Mouse (Mus musculus) forebrain, embryonic 15.5 days (tissue): ENCODE measurements around the gene C1qtnf7. TPM values are rescaled to one million over a fixed set of nuclear protein-coding genes. Genes with fewer than 3 reads are reported as not detected.

Experiments used
- ATAC-seq: fragments of 200-750 bp; cut with Nextera tagmentation; replicated peaks from 2 replicates; pipeline ENCODE4 v1.8.0; 2017; ENCODE audit warnings: mild to moderate bottlenecking, moderate TSS enrichment, moderate library complexity
- H3K27ac ChIP-seq: fragments of 300-500 bp; sonication (generic); replicated peaks from 2 replicates; pipeline ENCODE4 v1.5.1; 2015; ENCODE audit warnings: mild to moderate bottlenecking, inconsistent platforms
- H3K27me3 ChIP-seq: fragments of 300-500 bp; sonication (generic); 2 replicates; pipeline ENCODE4 v1.6.1; 2015; ENCODE audit warnings: inconsistent platforms
- H3K36me3 ChIP-seq: fragments of 300-500 bp; sonication (generic); 2 replicates; pipeline ENCODE4 v1.6.1; 2015; ENCODE audit warnings: mild to moderate bottlenecking, inconsistent platforms
- H3K4me1 ChIP-seq: fragments of 300-500 bp; sonication (generic); 2 replicates; pipeline ENCODE4 v1.6.1; 2015; ENCODE audit warnings: inconsistent platforms
- H3K4me2 ChIP-seq: fragments of 300-500 bp; sonication (generic); replicated peaks from 2 replicates; pipeline ENCODE4 v1.6.1; 2015; ENCODE audit warnings: mild to moderate bottlenecking, inconsistent platforms
- H3K4me3 ChIP-seq: fragments of 300-500 bp; sonication (generic); 2 replicates; pipeline ENCODE4 v1.5.1; 2015; ENCODE audit warnings: mild to moderate bottlenecking, inconsistent platforms
- H3K9ac ChIP-seq: fragments of 300-500 bp; sonication (generic); replicated peaks from 2 replicates; pipeline ENCODE4 v1.6.1; 2015; ENCODE audit warnings: mild to moderate bottlenecking, inconsistent platforms
- H3K9me3 ChIP-seq: fragments of 300-500 bp; sonication (generic); 2 replicates; pipeline ENCODE4 v1.6.1; 2016; ENCODE audit warnings: inconsistent platforms
- WGBS: fragments of 180-500 bp; shearing (Covaris S2); methylation state at CpG from one replicate; pipeline ENCODE4 v1.1.7; 2015; ENCODE audit warnings: mixed read lengths; 5-methylcytosine and 5-hydroxymethylcytosine counted together
- polyA plus RNA-seq: library from polyadenylated mRNA; unstranded; fragments of >200 nt; fragmentation: Nextera tagmentation; extraction: Ambion mirVana; gene quantifications from 2 replicates; pipeline ENCODE4 v1.2.1, GENCODE M21; 2015

The C1qtnf7 gene
- polyA plus RNA-seq, 1 experiment from 2014 or later: 0.89 TPM

- no peak overlapping the region for H3K4me3 ChIP-seq
- H3K9me3 ChIP-seq: no peaks in the 10 kb centered on the region
- peaks cover 7% of the 10 kb centered on the region; the same call in 1 of the 2 replicates for H3K4me1 ChIP-seq
- no peaks in the 10 kb centered on the region for H3K27me3 ChIP-seq
- H3K36me3 ChIP-seq: no peaks in the 10 kb centered on the region
- no peak for ATAC-seq
- H3K27ac ChIP-seq: no peak overlapping the region
- no peak overlapping the region for H3K9ac ChIP-seq
- 78% methylated on average over 11 of the region's 11 CpGs for WGBS
- H3K4me2 ChIP-seq: no peak overlapping the region
Observed at GRCm38 (mm10) chr5:43585406-43586245, 70.3 kb downstream of the C1qtnf7 start.

DNA sequence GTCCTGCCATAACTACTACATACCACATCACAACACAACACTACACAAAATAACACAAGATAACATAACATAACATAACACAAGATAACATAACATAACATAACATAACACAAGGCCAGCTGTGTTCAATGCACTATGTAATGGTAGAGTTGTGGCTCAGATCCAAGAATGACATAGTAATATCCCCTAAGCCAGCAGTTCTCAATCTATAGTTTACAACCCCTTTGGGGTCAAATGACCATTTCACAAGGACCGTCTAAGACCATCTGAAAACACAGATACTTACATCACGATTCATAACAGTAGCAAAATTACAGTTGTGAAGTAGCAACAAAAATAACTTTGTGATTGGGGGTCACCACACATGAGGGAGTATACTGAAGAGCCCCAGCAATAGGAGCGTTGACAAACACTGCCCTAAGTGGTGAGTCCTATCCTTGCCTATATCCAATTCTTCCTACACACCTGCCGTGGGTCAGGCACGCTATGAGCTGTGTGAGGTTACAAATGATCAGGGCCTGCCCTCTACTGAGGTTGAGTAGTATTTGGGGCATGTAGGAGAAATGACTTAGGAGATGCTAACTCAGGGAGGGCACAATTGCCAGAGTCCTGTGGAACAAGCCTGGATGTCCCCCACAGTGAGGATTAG, 73.6 kb downstream of the C1qtnf7 start:
- Histone ChIP-seq H3K27ac (no peak overlapping the region), H3K27me3 (no peaks in the 10 kb centered on the region), H3K4me2 (no peak overlapping the region), H3K9me3 (no peaks in the 10 kb centered on the region), H3K4me1 (peaks cover 7% of the 10 kb centered on the region; the same call in 1 of the 2 replicates), H3K9ac (no peak overlapping the region), H3K4me3 (no peak overlapping the region), H3K36me3 (no peaks in the 10 kb centered on the region)
- ATAC-seq: no peak
- 67% methylated on average over 5 of the region's 5 CpGs for WGBS

GRCm38 (mm10) chr5:43589440-43589830, 74.1 kb downstream of the C1qtnf7 start:
- H3K27ac ChIP-seq: no peak overlapping the region
- no peak overlapping the region for H3K4me2 ChIP-seq
- no peaks in the 10 kb centered on the region for H3K9me3 ChIP-seq
- no peak for ATAC-seq
- H3K36me3 ChIP-seq: no peaks in the 10 kb centered on the region
- WGBS: 16% methylated on average over 2 of the region's 2 CpGs
- no peak overlapping the region for H3K4me3 ChIP-seq
- no peaks in the 10 kb centered on the region for H3K27me3 ChIP-seq
- H3K4me1 ChIP-seq: peaks cover 5% of the 10 kb centered on the region; the same call in 1 of the 2 replicates
- no peak overlapping the region for H3K9ac ChIP-seq

GRCm38 (mm10) chr5:43590311-43590731, 75.0 kb downstream of the C1qtnf7 start:
- Histone ChIP-seq H3K4me2 (no peak overlapping the region), H3K9ac (no peak overlapping the region), H3K36me3 (no peaks in the 10 kb centered on the region), H3K9me3 (no peaks in the 10 kb centered on the region), H3K4me1 (0 out of 2 replicates have a peak, but pooled peaks cover 3% of the 10 kb centered on the region), H3K4me3 (no peak overlapping the region), H3K27ac (no peak overlapping the region), H3K27me3 (no peaks in the 10 kb centered on the region)
- peak; percentile 73 for ATAC-seq
- WGBS: 54% methylated on average over 2 of the region's 2 CpGs

GRCm38 (mm10) chr5:43601601-43602000, 86.3 kb downstream of the C1qtnf7 start:
- H3K4me1 ChIP-seq: no peaks in the 10 kb centered on the region

GRCm38 (mm10) chr5:43602518-43602917, 87.2 kb downstream of the C1qtnf7 start:
- Histone ChIP-seq H3K4me2 (no peak overlapping the region), H3K9ac (no peak overlapping the region), H3K9me3 (no peaks in the 10 kb centered on the region), H3K27ac (no peak overlapping the region), H3K4me3 (no peak overlapping the region), H3K4me1 (no peaks in the 10 kb centered on the region), H3K27me3 (no peaks in the 10 kb centered on the region), H3K36me3 (no peaks in the 10 kb centered on the region)
- ATAC-seq: no peak
- WGBS: 84% methylated on average over 3 of the region's 3 CpGs

More at GRCm38 (mm10) chr5:43601601-43602000, 86.3 kb downstream of the C1qtnf7 start:
- H3K9ac ChIP-seq: no peak overlapping the region
- no peak overlapping the region for H3K4me3 ChIP-seq
- WGBS: 89% methylated on average over 8 of the region's 8 CpGs
- H3K36me3 ChIP-seq: no peaks in the 10 kb centered on the region
- H3K27me3 ChIP-seq: no peaks in the 10 kb centered on the region
- H3K4me2 ChIP-seq: no peak overlapping the region
- ATAC-seq: no peak
- H3K9me3 ChIP-seq: no peaks in the 10 kb centered on the region
- no peak overlapping the region for H3K27ac ChIP-seq

DNA sequence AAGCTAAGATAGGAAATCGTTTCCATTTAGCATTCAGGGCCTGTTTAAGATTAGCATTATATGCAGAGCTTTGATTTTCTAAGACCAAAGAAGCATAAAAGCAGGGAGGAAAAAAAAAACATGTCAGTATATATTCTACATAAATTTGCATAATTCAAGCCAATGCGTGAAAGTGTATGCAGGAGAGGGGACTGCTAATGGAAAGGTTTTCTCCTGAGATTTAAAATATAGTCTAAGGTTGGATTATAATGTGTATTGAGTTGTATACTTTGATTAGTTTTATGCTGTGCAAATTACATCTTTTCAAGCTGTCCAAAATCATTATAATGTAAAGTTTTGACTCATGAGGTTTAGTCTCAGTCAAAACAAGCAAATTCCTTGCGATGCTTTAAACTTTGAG, 88.2 kb downstream of the C1qtnf7 start:
- Histone ChIP-seq H3K4me2 (no peak overlapping the region), H3K9ac (no peak overlapping the region), H3K4me1 (no peaks in the 10 kb centered on the region), H3K27ac (no peak overlapping the region), H3K9me3 (no peaks in the 10 kb centered on the region), H3K36me3 (no peaks in the 10 kb centered on the region), H3K27me3 (no peaks in the 10 kb centered on the region), H3K4me3 (no peak overlapping the region)
- WGBS: 42% methylated on average over 3 of the region's 3 CpGs
- peak; percentile 38; the same call in 1 of the 2 replicates for ATAC-seq

DNA sequence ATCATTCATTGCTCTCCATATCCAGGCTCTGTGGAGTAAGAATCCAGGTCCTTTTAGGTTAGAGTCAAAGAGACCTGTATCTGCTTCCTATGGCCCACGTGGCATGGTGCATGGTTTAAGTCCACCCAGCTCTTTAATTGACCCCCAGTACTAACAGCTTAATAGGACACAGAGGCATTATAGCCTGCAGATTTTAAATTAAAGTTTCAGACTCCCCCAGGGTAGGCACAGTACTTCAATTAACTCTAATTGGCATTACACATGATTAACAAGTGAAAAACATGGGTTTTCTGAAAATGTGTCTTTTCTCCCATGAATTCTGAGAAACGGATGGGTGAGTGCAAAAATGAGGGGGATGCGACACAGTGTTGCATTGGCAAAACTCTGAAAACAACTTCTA, 92.7 kb downstream of the C1qtnf7 start:
- Histone ChIP-seq H3K27ac (no peak overlapping the region), H3K4me2 (no peak overlapping the region), H3K4me1 (0 out of 2 replicates have a peak, but pooled peaks cover 3% of the 10 kb centered on the region), H3K4me3 (no peak overlapping the region), H3K9me3 (no peaks in the 10 kb centered on the region), H3K9ac (no peak overlapping the region), H3K36me3 (no peaks in the 10 kb centered on the region), H3K27me3 (no peaks in the 10 kb centered on the region)
- no peak; the same call in 1 of the 2 replicates for ATAC-seq
- WGBS: 33% methylated on average over 3 of the region's 3 CpGs

- Histone ChIP-seq H3K36me3 (no peaks in the 10 kb centered on the region), H3K27ac (no peak overlapping the region), H3K9me3 (no peaks in the 10 kb centered on the region), H3K27me3 (no peaks in the 10 kb centered on the region), H3K9ac (no peak overlapping the region), H3K4me1 (0 out of 2 replicates have a peak, but pooled peaks cover 3% of the 10 kb centered on the region), H3K4me3 (no peak overlapping the region), H3K4me2 (no peak overlapping the region)
- 72% methylated on average over 1 of the region's 1 CpGs for WGBS
- no peak for ATAC-seq
Observed at GRCm38 (mm10) chr5:43609760-43610159, 94.4 kb downstream of the C1qtnf7 start.

DNA sequence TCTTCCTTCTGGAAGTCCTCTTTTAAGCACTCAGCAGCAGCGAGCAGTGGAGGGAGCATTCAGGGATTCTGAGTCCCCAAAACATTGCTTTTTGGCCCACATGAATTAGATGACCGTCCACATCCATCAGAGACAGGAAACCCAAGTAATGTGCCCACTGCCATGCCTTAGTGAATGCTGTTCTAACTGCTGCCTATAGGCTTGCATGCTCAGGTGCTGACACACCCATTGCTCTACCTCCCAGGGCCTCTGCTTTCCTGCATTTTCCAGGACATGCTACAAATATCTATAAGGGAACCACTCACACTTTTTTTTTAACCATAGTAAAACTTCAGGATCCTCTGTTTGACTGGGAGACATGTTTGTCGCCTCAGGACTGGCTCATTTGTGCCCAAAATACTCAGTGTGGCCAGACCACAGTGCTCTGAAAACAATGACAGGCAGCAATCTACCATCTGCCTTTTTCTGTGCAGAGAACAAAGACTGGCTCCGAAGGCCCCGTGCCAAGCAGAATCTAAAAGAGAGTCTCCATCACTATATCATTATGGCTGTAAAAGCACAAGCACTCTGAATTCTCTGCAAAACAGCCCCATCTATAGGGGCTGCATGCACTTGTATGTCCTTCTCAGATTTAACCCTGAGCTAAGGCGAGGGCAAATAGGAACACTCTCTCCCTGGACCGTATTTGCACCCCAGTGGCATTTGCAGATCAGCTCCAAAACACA, 106.4 kb downstream of the C1qtnf7 start:
- H3K27ac ChIP-seq: peak overlapping the region; percentile 56

DNA sequence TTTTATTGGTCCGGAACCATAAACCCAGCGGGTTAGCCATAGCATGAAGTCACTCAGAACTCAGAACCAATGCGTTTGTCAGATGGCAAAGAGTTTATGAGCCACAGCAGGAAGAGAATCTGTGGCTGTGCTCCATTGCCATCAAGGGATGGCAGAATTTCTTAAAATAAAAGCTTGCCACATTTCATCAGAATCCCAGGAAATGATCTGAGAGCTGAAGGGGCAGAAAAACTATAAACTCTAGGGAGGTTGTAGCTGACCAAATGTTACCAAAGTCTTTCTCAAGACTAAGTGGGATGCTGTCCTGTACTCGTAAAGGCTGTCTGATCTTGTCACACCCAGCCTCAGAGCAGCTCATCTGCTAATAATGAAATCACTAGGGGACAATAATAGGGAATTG, 110.1 kb downstream of the C1qtnf7 start:
- no peak for ATAC-seq
- Histone ChIP-seq H3K9me3 (no peaks in the 10 kb centered on the region), H3K27me3 (no peaks in the 10 kb centered on the region), H3K4me1 (peaks cover 13% of the 10 kb centered on the region), H3K9ac (no peak overlapping the region), H3K36me3 (no peaks in the 10 kb centered on the region), H3K27ac (no peak overlapping the region), H3K4me3 (no peak overlapping the region), H3K4me2 (no peak overlapping the region)
- 87% methylated on average over 4 of the region's 4 CpGs for WGBS

More for the DNA sequence above, 106.4 kb downstream of the C1qtnf7 start:
- no peaks in the 10 kb centered on the region for H3K27me3 ChIP-seq
- ATAC-seq: peak; percentile 95
- peaks cover 13% of the 10 kb centered on the region for H3K4me1 ChIP-seq
- H3K4me3 ChIP-seq: no peak overlapping the region
- H3K4me2 ChIP-seq: no peak overlapping the region
- no peak overlapping the region for H3K9ac ChIP-seq
- H3K36me3 ChIP-seq: no peaks in the 10 kb centered on the region
- H3K9me3 ChIP-seq: no peaks in the 10 kb centered on the region
- 46% methylated on average over 7 of the region's 7 CpGs for WGBS
